Mouse (Mus musculus): Measurements from ENCODE around the gene Enoph1. TPM values are rescaled to one million over a fixed set of nuclear protein-coding genes. Genes with fewer than 3 reads are reported as not detected.
A peak's percentile ranks its signal among the peaks of the same experiment; 100 is the strongest.

Enoph1 gene
- total and polyA plus RNA-seq, 3 experiments = 8.4 to 12.6 (median 8.8) TPM

DNA sequence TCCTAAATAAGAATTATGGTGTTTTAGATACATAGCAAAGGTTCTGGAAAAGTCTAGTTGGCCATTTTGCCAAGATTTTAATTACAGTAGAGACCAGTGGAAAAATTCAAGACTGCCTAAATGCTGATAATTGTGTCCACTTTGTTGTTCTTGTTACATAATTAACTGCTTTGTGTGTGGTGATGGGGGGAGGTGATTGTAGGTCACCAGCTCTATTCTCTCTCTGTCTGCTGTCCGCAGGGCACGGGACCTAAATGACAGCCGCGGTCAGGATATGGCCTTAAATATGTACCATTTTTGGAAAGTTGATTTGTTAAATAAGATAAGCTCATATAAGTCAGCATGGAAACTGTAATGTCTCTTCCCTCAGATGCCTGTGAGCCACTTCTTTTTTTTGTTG is 1.5 kb downstream of the Enoph1 start:
- H3K4me1 ChIP-seq (ENCODE audit: control insufficient read depth, insufficient read depth, low read length) = peaks cover 1% of the 10 kb centered on the region
- TF ChIP-seq EP300 (IDR thresholded peaks at IDR 0.05; ENCODE audit: insufficient read depth, low read depth, low read length) = no peak
- no peak for TF ChIP-seq CTCF (IDR thresholded peaks at IDR 0.05)
- no peak for TF ChIP-seq POLR2A (IDR thresholded peaks at IDR 0.05; ENCODE audit: insufficient read depth, low read depth, low read length)
- intact Hi-C loops (cut with DNase I) = loop anchor here (10.0 kb wide), 1 partner anchor 786 kb away; no protein-coding TSS in a partner anchor
- no peak overlapping the region for H3K4me3 ChIP-seq
- H3K36me3 ChIP-seq (ENCODE audit: control insufficient read depth, insufficient read depth, low read length) = peaks cover 15% of the 10 kb centered on the region
- H3K79me2 ChIP-seq (replicated peaks; ENCODE audit: control insufficient read depth, insufficient read depth, low read length) = peaks cover 8% of the 10 kb centered on the region
- H3K27ac ChIP-seq = no peak overlapping the region
- 86% methylated on average over 4 of the region's 4 CpGs for WGBS
- no peaks in the 10 kb centered on the region for H3K27me3 ChIP-seq (ENCODE audit: control insufficient read depth, insufficient read depth, low read length)
- no peak overlapping the region for H3K9ac ChIP-seq (ENCODE audit: low read depth, low read length)
- no peak for DNase-seq

DNA sequence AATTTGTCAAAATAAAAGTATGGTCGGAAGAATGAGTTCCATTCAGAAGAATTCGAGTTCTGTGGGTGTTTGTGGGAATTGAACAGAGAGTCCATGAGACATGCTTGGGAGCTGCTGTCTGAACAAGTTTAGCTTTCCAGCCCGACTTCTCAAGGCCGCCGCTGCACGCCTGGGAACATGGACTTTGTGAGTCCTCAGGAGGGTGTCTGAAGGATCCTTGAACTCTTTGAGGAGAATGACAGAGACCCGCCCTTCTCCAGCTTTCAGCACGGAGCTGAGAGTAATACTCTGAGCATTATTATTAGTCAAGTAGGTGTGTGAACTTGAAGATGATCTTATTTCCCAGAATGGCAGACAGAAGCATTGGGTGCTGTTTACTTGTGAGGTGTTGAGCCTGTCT is 2.7 kb downstream of the Enoph1 start:
- Histone ChIP-seq H3K79me2 (replicated peaks; ENCODE audit: control insufficient read depth, insufficient read depth, low read length) (peaks cover 7% of the 10 kb centered on the region; the same call in 1 of the 2 replicates), H3K4me1 (ENCODE audit: control insufficient read depth, insufficient read depth, low read length) (peaks cover 1% of the 10 kb centered on the region), H3K9ac (ENCODE audit: low read depth, low read length) (no peak overlapping the region), H3K36me3 (ENCODE audit: control insufficient read depth, insufficient read depth, low read length) (peaks cover 3% of the 10 kb centered on the region), H3K27ac (no peak overlapping the region), H3K4me3 (no peak overlapping the region), H3K27me3 (ENCODE audit: control insufficient read depth, insufficient read depth, low read length) (no peaks in the 10 kb centered on the region)
- intact Hi-C loops (cut with DNase I) = loop anchor here (10.0 kb wide), 1 partner anchor 788 kb away; no protein-coding TSS in a partner anchor
- no peak for DNase-seq
- WGBS = 93% methylated on average over 8 of the region's 8 CpGs
- no peak for TF ChIP-seq CTCF (IDR thresholded peaks at IDR 0.05)

DNA sequence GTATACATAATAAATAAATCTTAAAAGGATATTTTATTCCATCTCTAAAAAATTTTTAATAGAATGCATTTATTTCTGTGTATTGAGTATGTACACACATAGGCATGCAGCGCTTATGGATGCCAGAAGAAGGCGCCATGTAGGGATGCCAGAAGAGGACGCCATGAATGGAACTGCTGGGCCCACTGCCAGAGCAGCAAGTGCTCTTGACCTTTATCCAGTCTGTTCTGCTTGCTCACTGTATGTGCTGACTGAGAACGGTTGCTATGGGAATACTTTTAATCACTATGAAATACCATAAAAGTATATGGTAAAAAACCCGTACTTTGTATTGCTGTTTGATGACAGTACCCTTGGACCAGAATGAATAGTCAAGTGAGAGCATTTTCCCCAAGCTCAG is 3.6 kb downstream of the Enoph1 start:
- TF ChIP-seq EP300 (IDR thresholded peaks at IDR 0.05; ENCODE audit: insufficient read depth, low read depth, low read length) (no peak), POLR2A (IDR thresholded peaks at IDR 0.05; ENCODE audit: insufficient read depth, low read depth, low read length) (no peak), CTCF (IDR thresholded peaks at IDR 0.05) (peak; percentile 29)
- no peak overlapping the region for H3K9ac ChIP-seq (ENCODE audit: low read depth, low read length)
- intact Hi-C loops (cut with DNase I) = loop anchor here (10.0 kb wide), 1 partner anchor 789 kb away; no protein-coding TSS in a partner anchor
- WGBS = 55% methylated on average over 5 of the region's 5 CpGs
- peak in 1 of 2 experiments; percentile 57 for DNase-seq
- peaks cover 6% of the 10 kb centered on the region for H3K4me1 ChIP-seq (ENCODE audit: control insufficient read depth, insufficient read depth, low read length)
- no peak overlapping the region for H3K27ac ChIP-seq
- H3K27me3 ChIP-seq (ENCODE audit: control insufficient read depth, insufficient read depth, low read length) = no peaks in the 10 kb centered on the region
- H3K79me2 ChIP-seq (replicated peaks; ENCODE audit: control insufficient read depth, insufficient read depth, low read length) = peaks cover 5% of the 10 kb centered on the region; the same call in 1 of the 2 replicates
- H3K4me3 ChIP-seq = no peak overlapping the region
- H3K36me3 ChIP-seq (ENCODE audit: control insufficient read depth, insufficient read depth, low read length) = no peaks in the 10 kb centered on the region

DNA sequence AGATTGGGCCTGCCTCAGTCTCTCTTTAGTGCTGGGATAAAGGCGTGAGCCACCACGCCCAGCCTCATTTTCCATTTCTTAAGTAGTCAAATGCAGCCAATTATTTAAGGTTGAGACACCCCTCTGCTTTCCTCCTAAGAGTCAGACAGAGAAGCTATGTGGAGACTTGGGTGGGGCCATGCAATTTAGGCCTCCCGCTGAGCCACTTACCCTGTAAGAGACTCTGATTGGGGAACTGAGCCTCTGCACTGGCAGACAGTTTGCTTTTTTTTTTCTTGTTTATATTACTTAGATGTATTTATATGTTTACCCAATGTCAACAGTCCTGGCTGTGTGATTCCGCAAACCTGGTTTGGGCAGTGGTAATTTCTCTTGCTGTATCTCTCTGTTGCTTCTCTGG is 4.2 kb downstream of the Enoph1 start:
- no peak overlapping the region for H3K9ac ChIP-seq (ENCODE audit: low read depth, low read length)
- intact Hi-C loops (cut with DNase I) = loop anchor here (10.0 kb wide), 1 partner anchor 789 kb away; no protein-coding TSS in a partner anchor
- DNase-seq = no peak
- WGBS = 91% methylated on average over 4 of the region's 4 CpGs
- peaks cover 5% of the 10 kb centered on the region; the same call in 1 of the 2 replicates for H3K79me2 ChIP-seq (replicated peaks; ENCODE audit: control insufficient read depth, insufficient read depth, low read length)
- TF ChIP-seq CTCF (IDR thresholded peaks at IDR 0.05) (no peak), POLR2A (IDR thresholded peaks at IDR 0.05; ENCODE audit: insufficient read depth, low read depth, low read length) (no peak), EP300 (IDR thresholded peaks at IDR 0.05; ENCODE audit: insufficient read depth, low read depth, low read length) (no peak)
- peaks cover 6% of the 10 kb centered on the region for H3K4me1 ChIP-seq (ENCODE audit: control insufficient read depth, insufficient read depth, low read length)
- H3K27ac ChIP-seq = no peak overlapping the region
- H3K4me3 ChIP-seq = no peak overlapping the region
- H3K27me3 ChIP-seq (ENCODE audit: control insufficient read depth, insufficient read depth, low read length) = no peaks in the 10 kb centered on the region
- H3K36me3 ChIP-seq (ENCODE audit: control insufficient read depth, insufficient read depth, low read length) = no peaks in the 10 kb centered on the region

DNA sequence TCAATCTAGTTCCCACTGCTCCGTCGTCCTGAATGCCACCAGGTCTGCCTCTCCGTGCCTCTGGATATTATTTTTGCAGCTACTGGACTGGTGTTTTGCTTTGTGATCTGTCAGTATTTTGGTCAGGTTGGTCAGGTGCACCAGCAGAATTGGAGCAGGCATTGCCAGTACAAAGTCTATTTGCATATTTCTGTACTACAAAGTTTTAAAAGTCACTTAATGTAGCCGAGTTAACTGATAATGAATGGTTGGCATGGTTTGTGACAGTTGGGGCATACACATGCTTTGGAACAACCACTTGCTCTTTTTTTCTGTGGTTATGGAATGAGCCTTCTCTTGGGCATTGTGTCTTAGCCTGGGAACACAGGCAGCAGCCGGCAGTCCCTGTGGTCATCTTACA is 4.8 kb downstream of the Enoph1 start:
- no peak overlapping the region for H3K9ac ChIP-seq (ENCODE audit: low read depth, low read length)
- no peak overlapping the region for H3K4me3 ChIP-seq
- no peak overlapping the region for H3K27ac ChIP-seq
- H3K27me3 ChIP-seq (ENCODE audit: control insufficient read depth, insufficient read depth, low read length) = no peaks in the 10 kb centered on the region
- intact Hi-C loops (cut with DNase I) = loop anchor here (10.0 kb wide), 1 partner anchor 790 kb away; no protein-coding TSS in a partner anchor
- TF ChIP-seq CTCF (IDR thresholded peaks at IDR 0.05) (no peak), POLR2A (IDR thresholded peaks at IDR 0.05; ENCODE audit: insufficient read depth, low read depth, low read length) (no peak), EP300 (IDR thresholded peaks at IDR 0.05; ENCODE audit: insufficient read depth, low read depth, low read length) (no peak)
- no peak for DNase-seq
- WGBS = 59% methylated on average over 5 of the region's 5 CpGs
- no peaks in the 10 kb centered on the region for H3K36me3 ChIP-seq (ENCODE audit: control insufficient read depth, insufficient read depth, low read length)
- H3K79me2 ChIP-seq (replicated peaks; ENCODE audit: control insufficient read depth, insufficient read depth, low read length) = peaks cover 7% of the 10 kb centered on the region
- H3K4me1 ChIP-seq (ENCODE audit: control insufficient read depth, insufficient read depth, low read length) = peaks cover 6% of the 10 kb centered on the region

DNA sequence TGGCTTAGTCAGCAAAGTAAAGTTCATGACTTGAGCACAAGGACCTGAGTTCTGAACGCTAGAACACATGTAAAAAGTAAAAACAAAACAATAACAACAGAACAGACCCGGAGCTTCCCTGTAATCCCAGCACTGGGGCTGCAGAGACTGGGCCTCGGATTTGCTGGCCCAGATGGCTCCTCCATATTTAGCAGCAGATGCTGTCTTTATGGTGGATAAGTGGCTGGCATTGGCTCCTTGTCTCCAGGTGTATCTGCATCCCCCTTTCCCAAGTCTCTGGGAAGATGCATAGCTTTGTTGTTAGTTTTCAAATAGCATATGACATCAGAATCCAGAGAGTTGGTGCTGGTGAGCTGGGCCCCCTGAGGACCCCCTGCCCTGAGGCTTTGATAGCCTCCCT is 6.3 kb downstream of the Enoph1 start:
- no peak for DNase-seq
- H3K4me3 ChIP-seq = no peak overlapping the region
- peaks cover 4% of the 10 kb centered on the region for H3K79me2 ChIP-seq (replicated peaks; ENCODE audit: control insufficient read depth, insufficient read depth, low read length)
- 82% methylated on average over 3 of the region's 3 CpGs for WGBS
- no peak overlapping the region for H3K27ac ChIP-seq
- TF ChIP-seq POLR2A (IDR thresholded peaks at IDR 0.05; ENCODE audit: insufficient read depth, low read depth, low read length) (no peak), CTCF (IDR thresholded peaks at IDR 0.05) (no peak), EP300 (IDR thresholded peaks at IDR 0.05; ENCODE audit: insufficient read depth, low read depth, low read length) (no peak)
- no peaks in the 10 kb centered on the region for H3K36me3 ChIP-seq (ENCODE audit: control insufficient read depth, insufficient read depth, low read length)
- H3K4me1 ChIP-seq (ENCODE audit: control insufficient read depth, insufficient read depth, low read length) = peaks cover 6% of the 10 kb centered on the region
- H3K27me3 ChIP-seq (ENCODE audit: control insufficient read depth, insufficient read depth, low read length) = no peaks in the 10 kb centered on the region
- intact Hi-C loops (cut with DNase I) = loop anchor here (10.0 kb wide), 1 partner anchor 791 kb away; no protein-coding TSS in a partner anchor
- no peak overlapping the region for H3K9ac ChIP-seq (ENCODE audit: low read depth, low read length)

Measured in heart, adult 2 months (tissue).